Mouse (Mus musculus) stomach, embryonic 14.5 days (tissue): ENCODE measurements around the gene Bsg. TPM values are rescaled to one million over a fixed set of nuclear protein-coding genes. Genes with fewer than 3 reads are reported as not detected.
"Not testable (repeated sequence)": the region's sequence is repeated elsewhere in the genome, so short reads cannot be mapped to it uniquely, and the experiment has no call there.

Source experiments
- ATAC-seq: fragments of 200-750 bp; cut with Nextera tagmentation; 2 replicates; pipeline ENCODE4 v1.8.0; 2017; ENCODE audit warnings: low read depth, moderate TSS enrichment; ENCODE audit not compliant: insufficient number of reproducible peaks, insufficient read depth, low FRiP score
- H3K27ac ChIP-seq: fragments of 300-500 bp; sonication (generic); 2 replicates; pipeline ENCODE4 v1.5.1; 2014; ENCODE audit warnings: mild to moderate bottlenecking, low read length, moderate library complexity, mixed read lengths
- H3K27me3 ChIP-seq: fragments of 300-500 bp; sonication (generic); 2 replicates; pipeline ENCODE4 v1.6.1; 2014; ENCODE audit warnings: low read length, control low read depth, mixed read lengths; ENCODE audit not compliant: control insufficient read depth, insufficient read depth
- H3K36me3 ChIP-seq: fragments of 300-500 bp; sonication (generic); 2 replicates; pipeline ENCODE4 v1.6.1; 2014; ENCODE audit warnings: mild to moderate bottlenecking, control low read depth, low read length, moderate library complexity, mixed read lengths; ENCODE audit not compliant: control insufficient read depth, insufficient read depth
- H3K4me1 ChIP-seq: fragments of 300-500 bp; sonication (generic); 2 replicates; pipeline ENCODE4 v1.6.1; 2014; ENCODE audit warnings: low read length, control low read depth, mixed read lengths; ENCODE audit not compliant: control insufficient read depth, insufficient read depth
- H3K4me2 ChIP-seq: fragments of 300-500 bp; sonication (generic); replicated peaks from 2 replicates; pipeline ENCODE4 v1.6.1; 2014; ENCODE audit warnings: low read depth, low read length, control low read depth
- H3K4me3 ChIP-seq: fragments of 300-500 bp; sonication (generic); 2 replicates; pipeline ENCODE4 v1.5.1; 2014; ENCODE audit warnings: low read depth, low read length, control low read depth
- H3K9ac ChIP-seq: fragments of 300-500 bp; sonication (generic); replicated peaks from 2 replicates; pipeline ENCODE4 v1.6.1; 2014; ENCODE audit warnings: low read depth, mild to moderate bottlenecking, control low read depth, low read length, moderate library complexity, mixed read lengths
- H3K9me3 ChIP-seq: fragments of 300-500 bp; sonication (generic); 2 replicates; pipeline ENCODE4 v1.6.1; 2016; ENCODE audit warnings: low read depth, low read length, control low read depth; ENCODE audit not compliant: control insufficient read depth
- WGBS: fragments of 180-500 bp; shearing (Covaris S2); extraction: QIAGEN DNeasy Blood & Tissue Kit; methylation state at CpG from one replicate; pipeline ENCODE4 v1.1.7; 2014; 5-methylcytosine and 5-hydroxymethylcytosine counted together
- polyA plus RNA-seq: library from polyadenylated mRNA; unstranded; fragments of >200 nt; fragmentation: Nextera tagmentation; extraction: Ambion mirVana; gene quantifications from 2 replicates; pipeline ENCODE4 v1.2.1, GENCODE M21; 2014

The Bsg gene
- polyA plus RNA-seq, 1 experiment from 2014 or later, result 871 TPM

DNA sequence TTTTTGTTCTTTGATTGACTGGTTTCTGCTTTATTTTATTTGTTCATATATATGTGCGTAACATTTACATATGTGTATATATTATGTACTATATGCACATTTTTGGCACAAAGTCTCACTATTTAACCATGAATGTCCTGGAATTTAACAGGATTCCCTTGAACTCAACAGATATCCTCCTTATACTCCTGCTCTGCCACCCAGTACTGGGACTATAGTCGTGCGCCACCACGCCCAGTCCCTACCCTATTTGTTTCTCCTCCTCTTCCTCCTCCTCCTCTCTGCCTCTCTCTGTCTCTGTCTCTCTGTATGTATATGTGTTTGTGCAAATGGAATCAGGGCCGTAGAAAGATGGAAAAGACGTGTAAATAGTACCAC lies 42.5 kb downstream of the Bsg start:
- no peaks in the 10 kb centered on the region for H3K9me3 ChIP-seq
- no peak overlapping the region for H3K27ac ChIP-seq
- no peaks in the 10 kb centered on the region for H3K27me3 ChIP-seq
- peak; percentile 66 for ATAC-seq
- H3K4me2 ChIP-seq, result peak overlapping the region; percentile 54
- peaks cover 20% of the 10 kb centered on the region for H3K36me3 ChIP-seq
- peak overlapping the region; percentile 57; the same call in 1 of the 2 replicates for H3K4me3 ChIP-seq
- H3K4me1 ChIP-seq, result 0 out of 2 replicates have a peak, but pooled peaks cover 6% of the 10 kb centered on the region
- 21% methylated on average over 6 of the region's 6 CpGs for WGBS
- no peak overlapping the region for H3K9ac ChIP-seq

DNA sequence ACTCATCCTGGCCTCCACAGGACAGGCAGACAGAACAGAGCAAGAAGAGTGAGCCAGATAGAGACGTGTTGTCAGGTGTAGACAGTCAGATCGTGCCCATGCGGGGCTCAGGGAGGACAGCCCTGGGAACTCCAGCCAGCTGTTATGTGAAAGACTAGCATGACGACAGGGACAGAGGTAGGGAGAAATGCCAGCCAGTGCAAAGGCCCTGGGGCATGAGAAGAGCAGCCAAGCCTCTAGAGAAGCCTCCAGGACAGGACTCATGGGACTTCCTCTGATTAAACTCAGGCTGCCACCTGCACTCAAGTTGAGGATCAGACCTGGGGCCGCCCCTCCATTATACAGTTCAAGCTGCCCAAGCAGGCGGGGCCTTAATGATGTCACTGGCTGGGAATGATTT lies 44.2 kb downstream of the Bsg start:
- WGBS, result 76% methylated on average over 6 of the region's 6 CpGs
- Histone ChIP-seq H3K36me3 (peaks cover 7% of the 10 kb centered on the region; the same call in 1 of the 2 replicates), H3K9me3 (no peaks in the 10 kb centered on the region), H3K27ac (no peak overlapping the region), H3K9ac (no peak overlapping the region), H3K4me2 (no peak overlapping the region), H3K4me1 (0 out of 2 replicates have a peak, but pooled peaks cover 6% of the 10 kb centered on the region), H3K27me3 (no peaks in the 10 kb centered on the region), H3K4me3 (no peak overlapping the region)
- no peak for ATAC-seq

DNA sequence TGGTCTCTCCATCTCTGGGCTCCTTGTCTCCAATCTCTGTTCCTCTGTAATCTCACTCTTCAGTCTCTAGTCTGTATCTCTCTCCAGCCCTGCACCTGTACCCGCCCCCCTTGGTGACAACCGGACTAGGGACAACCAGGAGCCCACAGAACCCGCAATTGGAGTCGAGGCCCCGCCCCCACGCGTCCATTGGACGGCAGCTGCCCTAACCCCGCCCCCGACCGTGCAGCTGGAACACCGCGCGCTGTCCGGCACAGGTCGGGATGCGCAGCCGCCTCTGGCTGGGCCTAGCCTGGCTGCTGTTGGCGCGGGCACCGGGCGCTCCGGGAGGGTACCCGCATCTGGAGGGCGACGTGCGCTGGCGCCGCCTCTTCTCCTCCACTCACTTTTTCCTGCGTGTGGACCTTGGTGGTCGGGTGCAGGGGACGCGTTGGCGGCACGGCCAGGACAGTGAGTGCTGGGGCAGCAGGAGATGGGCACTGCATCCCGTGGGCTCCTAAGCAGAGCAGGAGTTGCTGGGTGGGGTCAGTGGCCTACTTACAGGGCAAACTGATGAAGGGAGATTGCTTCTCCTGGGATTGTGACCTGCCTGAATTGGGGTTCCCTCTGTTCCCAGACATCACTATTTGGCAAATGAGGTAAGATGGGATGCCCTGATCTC lies 50.7 kb downstream of the Bsg start, which contains the start of gene Fgf22:
Gene Fgf22 (plus strand): TSS at position 221 of the 661 bp plus-strand sequence.
- Histone ChIP-seq H3K27me3 (no peaks in the 10 kb centered on the region), H3K4me3 (peak within 1 kb of the TSS; percentile 19), H3K9me3 (no peaks in the 10 kb centered on the region), H3K9ac (0 out of 2 replicates have a peak within 1 kb of the TSS, but pooled peaks have one; percentile 14), H3K36me3 (peaks cover 34% of the 10 kb centered on the region), H3K27ac (no peak within 1 kb of the TSS), H3K4me2 (peak within 1 kb of the TSS; percentile 52), H3K4me1 (peaks cover 6% of the 10 kb centered on the region; the same call in 1 of the 2 replicates)
- 2% methylated on average over 36 of the region's 36 CpGs for WGBS
- peak; percentile 79; the same call in 1 of the 2 replicates for ATAC-seq

DNA sequence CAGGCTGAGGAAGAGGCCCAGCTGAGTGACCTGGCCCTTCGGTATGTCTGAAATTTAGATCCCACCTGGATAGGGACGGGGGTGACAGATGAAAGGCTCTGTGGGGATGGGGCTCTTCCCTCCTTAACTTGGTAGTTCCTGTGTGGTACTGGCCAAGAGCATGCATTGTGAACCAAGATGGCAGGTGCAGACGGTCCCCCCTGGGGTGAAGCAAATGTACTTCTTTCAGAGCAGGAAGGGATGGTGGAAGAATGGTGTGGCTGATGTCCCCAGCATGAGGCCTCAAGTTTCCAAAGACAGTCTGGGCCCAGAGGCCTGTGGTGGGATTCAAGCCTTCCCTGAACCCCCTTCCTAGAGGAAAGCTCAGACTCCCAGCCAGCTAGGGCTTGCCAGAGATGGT lies 51.6 kb downstream of the Bsg start:
- H3K27me3 ChIP-seq, result no peaks in the 10 kb centered on the region
- no peak overlapping the region for H3K4me2 ChIP-seq
- no peak overlapping the region for H3K27ac ChIP-seq
- no peak for ATAC-seq
- no peaks in the 10 kb centered on the region for H3K9me3 ChIP-seq
- no peak overlapping the region for H3K9ac ChIP-seq
- H3K36me3 ChIP-seq, result peaks cover 43% of the 10 kb centered on the region
- H3K4me3 ChIP-seq, result no peak overlapping the region
- peaks cover 6% of the 10 kb centered on the region; the same call in 1 of the 2 replicates for H3K4me1 ChIP-seq
- WGBS, result 83% methylated on average over 3 of the region's 3 CpGs

DNA sequence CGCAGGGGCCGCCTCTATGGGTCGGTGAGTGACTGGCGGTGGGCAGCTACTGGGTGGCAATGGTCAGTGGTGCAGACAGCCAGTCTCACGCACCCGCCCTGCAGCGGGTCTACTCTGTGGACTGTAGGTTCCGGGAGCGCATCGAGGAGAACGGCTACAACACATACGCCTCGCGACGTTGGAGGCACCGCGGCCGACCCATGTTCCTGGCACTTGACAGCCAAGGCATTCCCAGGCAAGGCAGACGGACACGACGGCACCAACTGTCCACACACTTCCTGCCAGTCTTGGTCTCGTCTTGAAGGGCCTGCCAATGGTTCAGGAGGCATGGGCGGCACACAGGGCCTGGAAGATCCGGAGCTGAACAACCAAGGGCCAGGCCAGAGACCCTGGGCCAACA lies 52.4 kb downstream of the Bsg start:
- Histone ChIP-seq H3K36me3 (peaks cover 51% of the 10 kb centered on the region), H3K27ac (no peak overlapping the region), H3K9ac (no peak overlapping the region), H3K4me1 (peaks cover 6% of the 10 kb centered on the region; the same call in 1 of the 2 replicates), H3K4me3 (no peak overlapping the region), H3K4me2 (no peak overlapping the region), H3K27me3 (no peaks in the 10 kb centered on the region), H3K9me3 (no peaks in the 10 kb centered on the region)
- 86% methylated on average over 24 of the region's 24 CpGs for WGBS
- no peak for ATAC-seq

DNA sequence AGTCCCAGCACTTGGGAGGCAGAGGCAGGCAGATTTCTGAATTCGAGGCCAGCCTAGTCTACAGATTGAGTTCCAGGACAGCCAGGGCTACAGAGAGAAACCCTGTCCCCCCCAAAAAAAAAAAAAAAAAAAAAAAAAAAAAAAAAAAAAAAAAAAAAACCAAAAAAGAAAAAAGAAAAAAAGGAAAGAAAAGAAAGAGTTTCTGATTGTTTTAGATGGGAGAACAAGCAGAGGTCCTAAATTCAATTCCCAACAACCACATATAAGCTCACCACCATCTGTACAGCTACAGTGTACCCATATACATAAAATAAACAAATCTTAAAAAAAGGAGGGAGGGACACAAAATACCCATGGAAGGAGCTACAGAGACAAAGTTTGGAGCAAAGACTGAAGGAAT lies 55.4 kb downstream of the Bsg start:
- H3K4me3 ChIP-seq, H3K4me2 ChIP-seq, ATAC-seq, H3K9me3 ChIP-seq, H3K4me1 ChIP-seq, H3K27ac ChIP-seq, H3K27me3 ChIP-seq, H3K9ac ChIP-seq: not testable (repeated sequence)
- WGBS, result 100% methylated on average over 1 of the region's 1 CpGs
- H3K36me3 ChIP-seq, result peaks cover 59% of the 10 kb centered on the region

DNA sequence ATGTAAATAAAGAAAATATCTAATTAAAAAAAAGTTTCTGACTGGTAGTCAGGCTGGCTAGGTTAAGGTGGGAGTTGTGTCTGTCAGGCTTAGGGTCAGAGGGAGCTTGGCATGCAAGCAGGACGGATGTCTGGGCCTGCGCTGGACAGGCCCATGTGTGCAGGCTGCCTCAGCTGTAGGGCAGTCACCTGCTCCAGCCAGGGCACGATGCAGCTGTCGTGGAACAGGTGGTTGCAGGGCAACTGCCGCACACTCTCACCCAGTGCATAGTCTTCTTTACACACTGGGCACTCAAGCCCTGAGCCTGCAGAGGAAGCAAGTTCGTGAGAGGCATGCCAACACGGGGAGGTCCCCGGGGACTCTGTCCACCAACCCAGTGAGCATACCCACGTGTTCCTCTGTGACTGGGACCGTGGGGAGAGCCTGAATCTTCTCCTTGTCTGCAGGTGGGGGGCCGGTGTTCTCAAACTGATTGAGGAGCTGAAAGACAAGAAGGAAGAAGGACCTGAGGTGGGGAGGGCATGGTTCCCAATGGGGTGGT lies 56.4 kb downstream of the Bsg start:
- Histone ChIP-seq H3K4me1 (peaks cover 14% of the 10 kb centered on the region), H3K9ac (no peak overlapping the region), H3K27ac (no peak overlapping the region), H3K4me3 (no peak overlapping the region), H3K36me3 (peaks cover 59% of the 10 kb centered on the region), H3K9me3 (no peaks in the 10 kb centered on the region), H3K27me3 (no peaks in the 10 kb centered on the region), H3K4me2 (no peak overlapping the region)
- no peak for ATAC-seq
- 92% methylated on average over 11 of the region's 11 CpGs for WGBS
